Mouse (Mus musculus) midbrain, embryonic 13.5 days (tissue): Measurements from ENCODE around the gene Myl3. TPM values are rescaled to one million over a fixed set of nuclear protein-coding genes. Genes with fewer than 3 reads are reported as not detected.

Experiments
- ATAC-seq: fragments of 200-750 bp; cut with Nextera tagmentation; 2 replicates; pipeline ENCODE4 v1.8.0; 2017; ENCODE audit warnings: mild to moderate bottlenecking, moderate TSS enrichment, moderate library complexity
- H3K27ac ChIP-seq: fragments of 300-500 bp; sonication (generic); 2 replicates; pipeline ENCODE4 v1.5.1; 2015; ENCODE audit warnings: inconsistent platforms, mild to moderate bottlenecking, moderate library complexity
- H3K27me3 ChIP-seq: fragments of 300-500 bp; sonication (generic); 2 replicates; pipeline ENCODE4 v1.6.1; 2015; ENCODE audit warnings: mild to moderate bottlenecking, inconsistent platforms
- H3K36me3 ChIP-seq: fragments of 300-500 bp; sonication (generic); 2 replicates; pipeline ENCODE4 v1.6.1; 2015; ENCODE audit warnings: mild to moderate bottlenecking, inconsistent platforms
- H3K4me1 ChIP-seq: fragments of 300-500 bp; sonication (generic); replicated peaks from 2 replicates; pipeline ENCODE4 v1.6.1; 2015; ENCODE audit warnings: inconsistent platforms
- H3K4me2 ChIP-seq: fragments of 300-500 bp; sonication (generic); replicated peaks from 2 replicates; pipeline ENCODE4 v1.6.1; 2015; ENCODE audit warnings: moderate library complexity, mild to moderate bottlenecking, inconsistent platforms
- H3K4me3 ChIP-seq: fragments of 300-500 bp; sonication (generic); replicated peaks from 2 replicates; pipeline ENCODE4 v1.5.1; 2015; ENCODE audit warnings: mild to moderate bottlenecking, inconsistent platforms
- H3K9ac ChIP-seq: fragments of 300-500 bp; sonication (generic); replicated peaks from 2 replicates; pipeline ENCODE4 v1.6.1; 2015; ENCODE audit warnings: mild to moderate bottlenecking, inconsistent platforms
- H3K9me3 ChIP-seq: fragments of 300-500 bp; sonication (generic); 2 replicates; pipeline ENCODE4 v1.6.1; 2016; ENCODE audit warnings: mild to moderate bottlenecking, inconsistent platforms
- WGBS: fragments of 180-500 bp; shearing (Covaris S2); methylation state at CpG from one replicate; pipeline ENCODE4 v1.1.7; 2015; 5-methylcytosine and 5-hydroxymethylcytosine counted together
- polyA plus RNA-seq: library from polyadenylated mRNA; unstranded; fragments of >200 nt; fragmentation: Nextera tagmentation; extraction: Ambion mirVana; gene quantifications from 2 replicates; pipeline ENCODE4 v1.2.1, GENCODE M21; 2015

Gene Myl3
- polyA plus RNA-seq, 1 experiment from 2014 or later: not detected

- ATAC-seq: no peak
- peaks cover 36% of the 10 kb centered on the region for H3K27me3 ChIP-seq
Measured at GRCm38 (mm10) chr9:110733102-110733501, 8.6 kb upstream of the Myl3 start.

GRCm38 (mm10) chr9:110734154-110734553, 7.5 kb upstream of the Myl3 start:
- Histone ChIP-seq H3K9ac (no peak overlapping the region), H3K27me3 (peaks cover 29% of the 10 kb centered on the region), H3K36me3 (no peaks in the 10 kb centered on the region), H3K4me1 (peaks cover 18% of the 10 kb centered on the region), H3K4me3 (no peak overlapping the region), H3K27ac (no peak overlapping the region), H3K4me2 (no peak overlapping the region), H3K9me3 (no peaks in the 10 kb centered on the region)
- 77% methylated on average over 7 of the region's 7 CpGs for WGBS
- ATAC-seq: no peak

More at GRCm38 (mm10) chr9:110733102-110733501, 8.6 kb upstream of the Myl3 start:
- Histone ChIP-seq H3K4me1 (peaks cover 18% of the 10 kb centered on the region), H3K9me3 (no peaks in the 10 kb centered on the region), H3K9ac (0 out of 2 replicates have a peak overlapping the region, but pooled peaks have one; percentile 26), H3K4me3 (peak overlapping the region; percentile 38), H3K36me3 (no peaks in the 10 kb centered on the region), H3K27ac (no peak overlapping the region), H3K4me2 (peak overlapping the region; percentile 71)
- WGBS: 11% methylated on average over 8 of the region's 8 CpGs

DNA sequence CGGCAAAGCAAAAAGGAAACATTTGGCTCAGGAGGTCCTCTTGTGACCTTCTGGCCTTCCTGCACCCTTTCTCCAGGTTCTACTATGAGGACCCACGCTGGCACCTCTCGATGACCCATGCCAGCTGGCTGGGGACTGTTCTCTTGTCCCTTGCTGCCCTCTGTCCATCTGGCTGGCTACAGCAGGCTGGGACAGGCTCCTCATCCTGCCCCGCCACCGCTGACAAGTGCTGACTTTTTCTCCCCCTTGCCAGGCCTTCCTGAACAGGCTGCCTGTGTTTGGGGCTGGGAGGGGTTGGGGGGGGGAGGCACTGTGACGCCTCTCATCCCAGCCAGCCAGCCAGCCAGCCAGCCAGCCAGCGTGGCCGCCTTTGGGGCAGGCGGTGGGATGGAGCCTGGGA, 5.3 kb upstream of the Myl3 start:
- Histone ChIP-seq H3K4me1 (peaks cover 20% of the 10 kb centered on the region), H3K4me2 (no peak overlapping the region), H3K9me3 (no peaks in the 10 kb centered on the region), H3K36me3 (no peaks in the 10 kb centered on the region), H3K27ac (no peak overlapping the region), H3K9ac (no peak overlapping the region), H3K27me3 (peaks cover 38% of the 10 kb centered on the region), H3K4me3 (no peak overlapping the region)
- ATAC-seq: no peak
- WGBS: 53% methylated on average over 9 of the region's 9 CpGs

- no peaks in the 10 kb centered on the region for H3K36me3 ChIP-seq
- no peaks in the 10 kb centered on the region for H3K9me3 ChIP-seq
- no peak overlapping the region for H3K9ac ChIP-seq
- ATAC-seq: no peak
- no peak overlapping the region for H3K4me3 ChIP-seq
- H3K4me2 ChIP-seq: no peak overlapping the region
- H3K27me3 ChIP-seq: peaks cover 35% of the 10 kb centered on the region
- peaks cover 22% of the 10 kb centered on the region for H3K4me1 ChIP-seq
- WGBS: 21% methylated on average over 1 of the region's 1 CpGs
- no peak overlapping the region for H3K27ac ChIP-seq
Measured at GRCm38 (mm10) chr9:110738054-110738453, 3.6 kb upstream of the Myl3 start.

GRCm38 (mm10) chr9:110739961-110740360, 1.7 kb upstream of the Myl3 start:
- ATAC-seq: no peak
- Histone ChIP-seq H3K4me1 (peaks cover 25% of the 10 kb centered on the region), H3K27me3 (peaks cover 39% of the 10 kb centered on the region), H3K4me3 (no peak overlapping the region), H3K36me3 (no peaks in the 10 kb centered on the region), H3K4me2 (no peak overlapping the region), H3K27ac (no peak overlapping the region), H3K9ac (no peak overlapping the region), H3K9me3 (no peaks in the 10 kb centered on the region)
- WGBS: 95% methylated on average over 7 of the region's 7 CpGs

- 0 out of 2 replicates have a peak overlapping the region, but pooled peaks have one; percentile 5 for H3K27ac ChIP-seq
- under 1% methylated on average over 46 of the region's 71 CpGs for WGBS
- H3K9me3 ChIP-seq: no peaks in the 10 kb centered on the region
- peak overlapping the region; percentile 79 for H3K9ac ChIP-seq
- peak overlapping the region; percentile 60 for H3K4me3 ChIP-seq
- H3K4me1 ChIP-seq: peaks cover 25% of the 10 kb centered on the region
- no peaks in the 10 kb centered on the region for H3K36me3 ChIP-seq
- peak overlapping the region; percentile 95 for H3K4me2 ChIP-seq
- H3K27me3 ChIP-seq: peaks cover 46% of the 10 kb centered on the region
- ATAC-seq: peak; percentile 74
Measured at GRCm38 (mm10) chr9:110742295-110742950, 762 bp downstream of the Myl3 start.

DNA sequence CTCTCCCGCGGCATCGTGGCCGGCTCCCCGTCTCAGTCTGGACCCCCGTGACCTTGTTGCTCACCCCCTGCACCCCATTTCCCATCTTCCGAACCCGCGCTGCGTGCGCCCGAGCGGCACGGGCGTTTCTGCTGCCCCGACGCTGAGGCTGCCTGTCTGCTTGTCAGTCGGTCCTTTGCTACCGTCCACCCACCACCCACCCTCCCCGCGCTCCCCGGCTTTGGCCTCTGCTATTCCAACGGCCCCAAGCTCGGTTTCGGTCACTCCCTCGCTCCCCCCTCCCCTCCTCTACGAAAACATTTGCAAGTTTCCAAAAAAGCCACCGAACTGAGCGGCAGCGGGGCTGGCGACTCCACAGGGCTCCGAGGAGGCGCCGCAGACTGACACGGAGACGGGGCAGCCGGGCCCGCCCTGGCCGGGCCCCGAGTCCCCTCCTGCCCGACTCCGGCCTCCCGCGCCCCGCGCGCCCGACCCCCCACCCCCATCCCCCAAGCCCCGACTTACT, 1.3 kb downstream of the Myl3 start:
- Histone ChIP-seq H3K4me1 (peaks cover 25% of the 10 kb centered on the region), H3K9me3 (no peaks in the 10 kb centered on the region), H3K4me2 (peak overlapping the region; percentile 95), H3K27me3 (peaks cover 46% of the 10 kb centered on the region), H3K27ac (0 out of 2 replicates have a peak overlapping the region, but pooled peaks have one; percentile 5), H3K4me3 (peak overlapping the region; percentile 60), H3K36me3 (no peaks in the 10 kb centered on the region), H3K9ac (peak overlapping the region; percentile 79)
- 2% methylated on average over 45 of the region's 49 CpGs for WGBS
- peak; percentile 48; the same call in 1 of the 2 replicates for ATAC-seq

DNA sequence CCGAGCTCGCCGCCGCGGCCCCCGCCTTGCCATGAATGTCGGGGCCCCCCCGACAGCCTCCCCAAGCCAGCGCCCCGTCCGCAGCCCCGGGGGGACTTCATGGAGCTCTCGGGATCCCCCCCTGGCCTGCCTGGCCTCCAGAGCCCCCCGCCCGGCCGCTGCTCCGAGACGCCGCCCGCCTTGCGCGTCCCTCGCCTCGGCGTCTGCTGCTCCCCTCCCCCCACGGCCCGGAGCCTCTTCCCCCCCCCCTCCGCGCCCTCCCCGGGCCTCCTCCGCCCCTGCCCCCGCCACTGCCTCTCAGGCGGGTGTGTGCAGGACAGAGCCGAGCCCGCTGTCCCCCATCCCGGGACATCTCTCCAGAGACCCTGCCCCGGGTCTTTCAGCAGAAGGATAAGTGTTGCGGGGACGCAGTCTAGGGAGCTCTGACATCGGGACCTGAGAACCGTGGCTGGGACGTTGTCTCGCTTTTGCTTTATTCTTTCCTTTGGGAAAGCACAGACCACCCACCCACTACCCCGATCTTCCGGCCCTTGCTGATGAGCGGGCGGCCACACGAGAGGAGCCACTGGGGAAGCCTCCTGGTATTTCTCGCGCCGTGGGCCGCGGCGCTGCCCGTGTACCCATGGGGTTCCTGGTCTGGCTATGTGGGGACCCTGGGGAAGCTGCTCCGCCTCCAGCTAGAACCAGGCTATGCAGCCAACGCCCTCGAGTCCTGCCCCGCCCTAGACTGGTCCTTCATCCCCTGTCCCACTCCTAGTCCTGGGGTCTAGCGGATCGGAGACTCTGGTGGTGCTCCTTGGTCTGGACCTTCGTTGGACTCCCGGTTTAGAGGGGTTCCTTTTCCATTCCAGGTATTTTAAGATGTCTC, 2.0 kb downstream of the Myl3 start:
- peaks cover 49% of the 10 kb centered on the region for H3K27me3 ChIP-seq
- WGBS: 3% methylated on average over 52 of the region's 63 CpGs
- H3K4me1 ChIP-seq: peaks cover 25% of the 10 kb centered on the region
- H3K4me3 ChIP-seq: peak overlapping the region; percentile 60
- peak overlapping the region; percentile 95 for H3K4me2 ChIP-seq
- no peak overlapping the region for H3K27ac ChIP-seq
- peak overlapping the region; percentile 79 for H3K9ac ChIP-seq
- H3K36me3 ChIP-seq: no peaks in the 10 kb centered on the region
- no peaks in the 10 kb centered on the region for H3K9me3 ChIP-seq
- peak; percentile 68 for ATAC-seq

GRCm38 (mm10) chr9:110745752-110746151, 4.1 kb downstream of the Myl3 start:
- WGBS: 8% methylated on average over 5 of the region's 5 CpGs
- no peak overlapping the region for H3K4me2 ChIP-seq
- H3K36me3 ChIP-seq: no peaks in the 10 kb centered on the region
- H3K4me1 ChIP-seq: peaks cover 25% of the 10 kb centered on the region
- H3K27ac ChIP-seq: no peak overlapping the region
- H3K27me3 ChIP-seq: peaks cover 46% of the 10 kb centered on the region
- ATAC-seq: no peak
- no peak overlapping the region for H3K9ac ChIP-seq
- H3K4me3 ChIP-seq: no peak overlapping the region
- no peaks in the 10 kb centered on the region for H3K9me3 ChIP-seq

DNA sequence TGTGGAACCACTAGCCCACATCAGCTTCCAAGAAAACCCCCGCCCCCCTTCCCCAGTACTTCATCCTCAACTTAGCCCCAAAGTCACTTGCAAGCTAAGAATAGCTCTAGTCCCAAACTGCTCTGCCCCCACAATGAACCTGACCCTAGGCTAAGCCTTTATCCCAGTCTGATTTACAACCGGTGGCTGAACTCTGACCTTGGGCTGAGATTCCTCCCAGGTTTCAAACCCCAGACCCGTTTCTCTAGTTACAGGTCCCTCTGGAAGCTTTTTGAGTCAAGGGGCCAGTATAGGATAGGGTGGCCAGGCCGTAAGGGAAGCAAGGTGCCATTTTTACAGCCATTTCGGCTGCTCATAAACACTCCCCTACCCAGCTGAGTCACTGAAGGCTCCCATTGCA, 4.6 kb downstream of the Myl3 start:
- no peaks in the 10 kb centered on the region for H3K36me3 ChIP-seq
- H3K9me3 ChIP-seq: no peaks in the 10 kb centered on the region
- no peak overlapping the region for H3K9ac ChIP-seq
- peaks cover 24% of the 10 kb centered on the region for H3K4me1 ChIP-seq
- 32% methylated on average over 5 of the region's 5 CpGs for WGBS
- no peak for ATAC-seq
- no peak overlapping the region for H3K27ac ChIP-seq
- H3K4me2 ChIP-seq: no peak overlapping the region
- H3K4me3 ChIP-seq: no peak overlapping the region
- H3K27me3 ChIP-seq: peaks cover 41% of the 10 kb centered on the region

GRCm38 (mm10) chr9:110746961-110747360, 5.3 kb downstream of the Myl3 start, which contains the start of gene Pth1r:
Pth1r (minus strand) TSS chr9:110747145.
- Histone ChIP-seq H3K4me3 (no peak within 1 kb of the TSS), H3K27ac (no peak within 1 kb of the TSS), H3K9ac (no peak within 1 kb of the TSS), H3K27me3 (peaks cover 34% of the 10 kb centered on the region), H3K9me3 (no peaks in the 10 kb centered on the region), H3K4me2 (no peak within 1 kb of the TSS), H3K4me1 (peaks cover 17% of the 10 kb centered on the region), H3K36me3 (no peaks in the 10 kb centered on the region)
- 67% methylated on average over 7 of the region's 7 CpGs for WGBS
- ATAC-seq: no peak

DNA sequence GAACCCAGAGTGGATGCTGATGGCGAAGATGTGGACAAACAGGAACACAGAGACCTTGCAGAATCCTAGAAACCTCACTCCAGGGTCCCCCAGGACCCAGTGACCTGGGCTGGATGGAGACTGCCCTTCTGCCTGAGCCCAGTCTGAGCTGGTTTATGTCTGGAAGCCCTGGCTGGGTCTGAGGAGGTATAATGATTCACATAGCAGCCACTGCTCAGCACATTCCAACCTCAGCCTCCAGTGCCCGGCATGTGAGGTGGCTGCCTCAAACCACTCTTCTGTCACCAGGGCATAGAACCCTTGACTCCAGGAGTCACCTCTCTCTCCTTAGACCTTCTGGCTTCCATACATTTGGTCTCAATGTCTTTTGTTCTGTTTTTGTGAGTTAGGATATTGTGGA, 6.8 kb downstream of the Myl3 start:
- Histone ChIP-seq H3K4me2 (no peak overlapping the region), H3K4me1 (peaks cover 5% of the 10 kb centered on the region), H3K9ac (no peak overlapping the region), H3K27ac (no peak overlapping the region), H3K4me3 (no peak overlapping the region), H3K36me3 (no peaks in the 10 kb centered on the region), H3K9me3 (no peaks in the 10 kb centered on the region), H3K27me3 (peaks cover 33% of the 10 kb centered on the region)
- 90% methylated on average over 2 of the region's 2 CpGs for WGBS
- ATAC-seq: no peak
